Mouse (Mus musculus): ENCODE data around the gene Klra3. TPM values are rescaled to one million over a fixed set of nuclear protein-coding genes. Genes with fewer than 3 reads are reported as not detected.
"Not testable (repeated sequence)": the region's sequence is repeated elsewhere in the genome, so short reads cannot be mapped to it uniquely, and the experiment has no call there.

The Klra3 gene
- not detected in 2 replicates for total RNA-seq (2021)
- long read RNA-seq, experiment 1: 0 reads
- long read RNA-seq, experiment 2: 0 reads

DNA sequence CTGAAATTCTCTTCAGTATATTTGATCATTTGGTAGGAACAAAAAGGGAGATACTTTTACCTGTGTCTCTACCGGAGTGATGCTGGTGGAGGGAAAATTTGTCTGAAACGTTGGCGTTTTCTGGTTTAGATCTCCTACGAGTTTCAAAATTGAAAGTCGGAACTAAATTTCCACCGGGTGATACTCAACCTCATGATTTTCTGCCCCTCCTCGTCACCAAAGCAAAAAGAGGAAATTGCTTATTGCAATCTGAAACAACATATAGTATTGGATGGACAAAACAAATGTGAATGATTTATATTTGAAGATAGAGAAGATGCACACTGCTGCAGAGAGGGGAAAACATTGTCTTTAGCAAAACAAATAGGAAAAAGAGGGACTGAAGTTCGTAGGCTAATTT is at the start of gene Klra3:
Gene Klra3 (minus strand): TSS at position 164 of the 400 bp plus-strand sequence.
- DNase-seq: no peak

DNA sequence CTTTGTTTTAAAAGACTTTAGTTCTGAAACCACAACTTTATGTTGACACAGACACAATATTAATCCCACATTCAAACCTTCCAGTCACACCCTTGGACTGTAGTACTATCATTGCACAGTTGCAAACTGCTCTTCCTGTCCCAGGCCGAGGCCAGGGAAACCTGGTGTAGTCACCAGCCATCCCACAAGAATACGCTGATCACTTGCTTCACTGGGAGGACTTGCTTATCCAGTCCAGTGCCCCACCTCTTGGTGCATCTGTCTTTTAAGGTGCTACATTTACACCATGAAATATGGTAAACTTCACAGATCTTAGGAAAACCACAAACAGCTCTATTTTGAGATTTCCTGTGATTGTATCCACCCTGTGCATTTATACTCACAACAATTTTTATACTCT is 49.4 kb upstream of the Klra3 start, which contains the start of gene Klra1:
Gene Klra1 (minus strand): TSS at position 125 of the 400 bp plus-strand sequence.
- no peak for DNase-seq

- DNase-seq: no peak
Measured at GRCm38 (mm10) chr6:130385803-130386202, 48.4 kb upstream of the Klra3 start.

- no peak for DNase-seq
Measured at GRCm38 (mm10) chr6:130382375-130382774, 45.0 kb upstream of the Klra3 start.

GRCm38 (mm10) chr6:130345381-130345780 is 8.0 kb upstream of the Klra3 start:
- DNase-seq: not testable (repeated sequence)

DNA sequence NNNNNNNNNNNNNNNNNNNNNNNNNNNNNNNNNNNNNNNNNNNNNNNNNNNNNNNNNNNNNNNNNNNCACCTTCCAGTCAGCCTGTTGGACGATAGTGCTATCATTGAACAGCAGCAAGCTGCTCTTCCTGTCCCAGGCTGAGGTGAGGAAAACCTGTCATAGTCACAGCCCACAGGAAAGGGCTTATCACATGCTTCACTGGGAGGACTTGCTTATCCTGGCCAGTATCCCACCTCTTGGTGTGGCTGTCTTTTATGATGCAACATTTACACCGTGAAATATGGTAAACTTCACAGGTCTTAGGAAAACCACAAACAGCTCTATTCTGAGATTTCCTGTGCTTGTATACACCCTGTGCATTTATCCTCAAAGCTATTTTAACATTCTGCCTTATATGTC is 4.6 kb upstream of the Klra3 start:
- DNase-seq: not testable (repeated sequence)

DNA sequence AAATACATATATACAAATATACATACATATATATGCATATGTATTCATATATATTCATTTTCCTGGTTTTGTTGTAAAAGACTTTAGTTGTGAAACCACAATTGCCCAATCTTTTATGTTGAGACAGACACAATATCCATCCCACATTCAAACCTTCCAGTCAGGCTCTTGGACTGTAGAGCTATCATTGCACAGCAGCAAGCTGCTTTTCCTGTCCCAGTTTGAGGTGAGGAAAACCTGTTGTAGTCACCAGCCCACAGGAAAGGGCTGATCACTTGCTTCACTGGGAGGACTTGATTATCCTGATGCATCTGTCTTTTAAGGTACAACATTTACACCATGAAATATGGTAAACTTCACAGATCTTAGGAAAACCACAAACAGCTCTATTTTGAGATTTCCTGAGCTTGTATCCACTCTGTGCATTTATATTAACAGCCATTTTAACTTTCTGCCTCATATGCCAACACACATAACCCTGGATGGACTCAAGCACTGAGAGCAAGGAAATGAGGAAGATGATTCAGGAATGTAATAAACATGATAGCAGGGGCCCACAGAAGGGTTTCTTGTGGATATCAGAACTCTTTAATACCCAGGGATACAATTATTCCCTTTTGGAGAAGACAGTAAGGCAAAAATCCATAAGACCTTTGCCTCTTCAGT is 49.3 kb downstream of the Klra3 start:
- no peak for DNase-seq

DNA sequence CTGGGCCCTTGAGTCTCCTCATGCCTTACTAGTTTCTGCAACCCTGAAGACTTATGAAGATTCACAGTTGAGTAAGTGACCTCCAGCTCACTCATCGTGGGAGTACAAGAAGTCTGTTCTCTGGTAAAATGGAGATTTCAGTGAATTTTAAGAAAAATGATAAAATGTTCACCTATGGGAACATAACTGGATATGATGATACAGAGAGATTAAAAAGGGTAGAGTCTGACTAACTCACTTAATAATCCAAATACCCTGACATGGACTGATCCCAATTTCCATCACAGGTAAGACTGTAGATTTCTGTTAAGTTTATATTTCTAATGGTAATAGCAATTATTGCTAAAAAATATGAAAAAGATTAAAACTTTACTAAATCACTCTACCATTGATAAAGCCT is 55.5 kb downstream of the Klra3 start, which contains the start of gene Klra10:
Gene Klra10 (minus strand): TSS at position 101 of the 400 bp plus-strand sequence.
- DNase-seq: not testable (repeated sequence)

Other genes with a start within 250 kb of the Klra3 start
- not detected in 2 replicates for gene Klra8, start 207.7 kb downstream of the Klra3 start, total RNA-seq (2021)
- gene Klra9, start 144.5 kb downstream of the Klra3 start, total RNA-seq (2021): not detected in 2 replicates
- not detected in 2 replicates for gene Klra7, start 104.3 kb downstream of the Klra3 start, total RNA-seq (2021)
- not detected in 2 replicates for gene Klra10, start 55.6 kb downstream of the Klra3 start, total RNA-seq (2021)
- not detected in 2 replicates for gene Klra1, start 49.3 kb upstream of the Klra3 start, total RNA-seq (2021)